Mouse (Mus musculus) hindbrain, embryonic 11.5 days (tissue): ENCODE results near the gene Ikzf3. TPM values are rescaled to one million over a fixed set of nuclear protein-coding genes. Genes with fewer than 3 reads are reported as not detected.
A peak's percentile ranks its signal among the peaks of the same experiment; 100 is the strongest.

Experiments used
- ATAC-seq: fragments of 200-750 bp; cut with Nextera tagmentation; 2 replicates; pipeline ENCODE4 v1.8.0; 2017; ENCODE audit warnings: mild to moderate bottlenecking, moderate TSS enrichment, moderate library complexity; ENCODE audit not compliant: low FRiP score
- DNase-seq: peaks from one replicate; pipeline ENCODE4 v3.0.0-alpha.2; 2015; ENCODE audit warnings: low spot score
- H3K27ac ChIP-seq: fragments of 300-500 bp; sonication (generic); 2 replicates; pipeline ENCODE4 v1.5.1; 2014; ENCODE audit warnings: mild to moderate bottlenecking, low read depth, low read length
- H3K27me3 ChIP-seq: fragments of 300-500 bp; sonication (generic); 2 replicates; pipeline ENCODE4 v1.6.1; 2014; ENCODE audit warnings: mild to moderate bottlenecking, low read length, moderate library complexity, mixed read lengths; ENCODE audit not compliant: control insufficient read depth, insufficient read depth
- H3K36me3 ChIP-seq: fragments of 300-500 bp; sonication (generic); 2 replicates; pipeline ENCODE4 v1.6.1; 2014; ENCODE audit warnings: mild to moderate bottlenecking, low read length, moderate library complexity, mixed read lengths; ENCODE audit not compliant: control insufficient read depth, insufficient read depth
- H3K4me1 ChIP-seq: fragments of 300-500 bp; sonication (generic); replicated peaks from 2 replicates; pipeline ENCODE4 v1.6.1; 2014; ENCODE audit warnings: low read length, mixed read lengths; ENCODE audit not compliant: control insufficient read depth, insufficient read depth
- H3K4me2 ChIP-seq: fragments of 300-500 bp; sonication (generic); replicated peaks from 2 replicates; pipeline ENCODE4 v1.6.1; 2014; ENCODE audit warnings: mild to moderate bottlenecking, low read depth, low read length
- H3K4me3 ChIP-seq: fragments of 300-500 bp; sonication (generic); 2 replicates; pipeline ENCODE4 v1.5.1; 2014; ENCODE audit warnings: low read depth, low read length
- H3K9ac ChIP-seq: fragments of 300-500 bp; sonication (generic); 2 replicates; pipeline ENCODE4 v1.6.1; 2014; ENCODE audit warnings: low read depth, low read length
- H3K9me3 ChIP-seq: fragments of 300-500 bp; sonication (generic); 2 replicates; pipeline ENCODE4 v1.6.1; 2016; ENCODE audit warnings: low read length; ENCODE audit not compliant: control insufficient read depth
- WGBS: fragments of 180-500 bp; shearing (Covaris S2); extraction: QIAGEN DNeasy Blood & Tissue Kit; methylation state at CpG from one replicate; pipeline ENCODE4 v1.1.7; 2014; 5-methylcytosine and 5-hydroxymethylcytosine counted together
- polyA plus RNA-seq: library from polyadenylated mRNA; unstranded; fragments of >200 nt; fragmentation: Nextera tagmentation; extraction: Ambion mirVana; gene quantifications from 2 replicates; pipeline ENCODE4 v1.2.1, GENCODE M21; 2014

Ikzf3 gene
- polyA plus RNA-seq, 1 experiment from 2014 or later: 0.60 TPM

DNA sequence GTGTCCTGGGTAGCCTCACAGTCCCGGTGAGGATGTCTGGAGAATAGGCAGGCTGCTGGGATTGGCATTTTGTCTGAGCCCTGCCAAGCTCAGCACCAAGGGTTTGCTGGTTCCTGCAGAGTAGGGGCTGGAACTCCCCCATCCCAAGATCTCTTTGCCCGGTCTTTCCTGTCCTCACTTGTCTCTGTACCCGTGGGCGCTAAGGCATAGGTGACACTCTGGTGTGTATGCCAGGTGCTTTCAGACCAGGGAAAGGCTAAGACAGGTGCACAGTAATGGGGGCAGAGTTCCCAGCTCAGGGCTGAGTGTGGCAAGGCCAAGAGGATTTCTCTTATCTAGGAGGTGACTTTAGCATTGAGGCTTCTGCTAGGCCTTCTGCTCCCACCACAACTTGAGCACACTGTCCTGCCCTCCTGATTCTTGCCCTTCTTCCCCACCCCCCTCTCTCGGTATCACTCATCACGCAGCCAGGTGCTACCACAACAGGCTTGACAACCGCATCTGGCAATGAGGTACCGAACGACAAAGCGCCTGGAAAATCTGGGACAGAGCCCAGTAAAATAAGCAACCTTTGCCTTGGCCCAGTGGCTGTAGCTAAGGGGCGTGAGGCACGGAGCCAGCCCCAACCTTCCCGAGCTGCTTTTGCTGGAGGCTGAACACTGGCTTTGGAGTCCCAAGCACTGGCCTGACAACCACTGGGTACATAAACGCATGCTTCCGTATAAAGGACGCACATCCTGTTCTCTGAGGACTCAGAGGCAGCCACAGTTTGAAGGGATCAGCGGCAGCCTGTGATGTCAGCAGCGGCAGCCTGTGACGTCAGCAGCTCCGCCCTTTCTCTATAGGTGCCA, 95.7 kb downstream of the Ikzf3 start:
- Histone ChIP-seq H3K9me3 (no peaks in the 10 kb centered on the region), H3K36me3 (no peaks in the 10 kb centered on the region), H3K9ac (no peak overlapping the region), H3K4me2 (no peak overlapping the region), H3K4me3 (no peak overlapping the region), H3K27me3 (peaks cover 20% of the 10 kb centered on the region), H3K27ac (no peak overlapping the region), H3K4me1 (peaks cover 4% of the 10 kb centered on the region; the same call in 1 of the 2 replicates)
- DNase-seq (no peak), ATAC-seq (no peak)
- WGBS: 89% methylated on average over 20 of the region's 20 CpGs

DNA sequence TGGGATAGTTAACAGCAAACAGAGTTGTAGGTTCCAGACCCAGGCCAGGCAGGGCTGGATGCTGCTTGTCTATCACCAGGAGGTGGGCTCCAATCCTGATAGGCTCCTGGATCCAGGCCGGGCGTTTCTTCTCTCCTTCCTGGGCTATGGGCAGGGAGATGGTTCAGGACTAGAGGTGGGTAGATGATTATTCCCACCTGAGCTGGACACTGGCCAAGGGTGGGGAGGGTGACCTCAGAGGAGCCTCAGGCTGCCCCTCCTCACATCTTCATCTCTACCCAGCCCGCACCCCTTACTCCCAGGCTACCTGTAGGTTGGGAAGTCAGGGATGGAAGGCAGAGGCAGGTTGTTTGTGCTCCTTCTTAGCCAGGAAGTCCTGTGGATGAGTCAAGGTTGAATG, 96.4 kb downstream of the Ikzf3 start:
- no peak for ATAC-seq
- DNase-seq: no peak
- 83% methylated on average over 3 of the region's 3 CpGs for WGBS
- Histone ChIP-seq H3K27ac (no peak overlapping the region), H3K4me3 (no peak overlapping the region), H3K27me3 (peaks cover 20% of the 10 kb centered on the region), H3K9me3 (no peaks in the 10 kb centered on the region), H3K36me3 (no peaks in the 10 kb centered on the region), H3K4me1 (peaks cover 4% of the 10 kb centered on the region; the same call in 1 of the 2 replicates), H3K9ac (no peak overlapping the region), H3K4me2 (no peak overlapping the region)

DNA sequence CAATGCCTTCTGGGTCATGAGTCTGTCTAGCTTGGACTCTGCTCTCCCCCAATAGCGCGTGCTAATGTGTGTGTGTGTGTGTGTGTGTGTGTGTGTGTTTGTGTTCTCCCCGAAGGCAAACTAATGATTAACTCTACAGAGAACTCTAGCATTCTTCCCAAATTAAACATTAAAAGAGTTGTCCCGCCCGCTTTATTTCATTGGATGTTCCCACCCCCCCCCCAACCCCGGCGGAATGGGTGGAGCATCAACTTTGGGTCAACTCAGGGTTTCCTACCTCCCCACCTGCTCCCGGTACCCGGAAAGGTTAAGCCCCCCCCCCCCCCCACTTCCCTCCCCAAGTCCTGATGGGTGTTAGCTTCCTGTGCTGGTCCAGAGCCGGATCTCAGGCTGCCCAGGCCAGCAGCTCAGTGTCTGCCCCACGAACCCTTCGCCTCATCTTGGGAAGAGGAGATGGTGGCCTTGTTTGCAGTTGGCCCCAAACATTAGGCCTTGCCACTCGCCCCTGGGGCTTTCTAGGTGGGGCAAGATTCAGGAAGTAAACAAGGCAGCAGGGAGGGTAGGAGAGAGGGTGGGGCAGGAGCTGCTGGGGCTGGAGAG, 97.5 kb downstream of the Ikzf3 start:
- Histone ChIP-seq H3K4me3 (no peak overlapping the region), H3K4me2 (no peak overlapping the region), H3K4me1 (peaks cover 4% of the 10 kb centered on the region; the same call in 1 of the 2 replicates), H3K27me3 (peaks cover 20% of the 10 kb centered on the region), H3K27ac (no peak overlapping the region), H3K36me3 (no peaks in the 10 kb centered on the region), H3K9ac (no peak overlapping the region), H3K9me3 (no peaks in the 10 kb centered on the region)
- 34% methylated on average over 12 of the region's 13 CpGs for WGBS
- DNase-seq (no peak), ATAC-seq (no peak)

DNA sequence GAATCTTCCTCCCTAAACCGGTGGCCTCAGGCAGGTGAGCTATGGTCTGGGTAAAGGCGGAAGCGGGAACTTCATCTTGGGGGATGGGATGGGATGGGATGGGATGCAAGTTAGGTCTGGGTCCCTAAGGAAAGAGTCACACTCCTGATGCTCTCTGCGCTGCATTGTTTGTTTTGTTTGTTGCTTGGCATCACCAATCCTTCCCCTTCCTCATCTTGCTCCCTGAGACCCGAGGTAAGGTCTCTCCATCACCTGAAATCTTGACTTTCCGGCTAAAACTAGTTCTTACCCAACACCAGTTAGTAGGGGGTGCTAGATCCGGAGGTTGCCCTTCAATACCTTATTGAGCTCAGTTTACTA, 98.4 kb downstream of the Ikzf3 start:
- ATAC-seq (no peak), DNase-seq (no peak)
- Histone ChIP-seq H3K27ac (no peak overlapping the region), H3K4me2 (no peak overlapping the region), H3K36me3 (no peaks in the 10 kb centered on the region), H3K9me3 (no peaks in the 10 kb centered on the region), H3K27me3 (peaks cover 20% of the 10 kb centered on the region), H3K9ac (0 out of 2 replicates have a peak overlapping the region, but pooled peaks have one; percentile 4), H3K4me1 (peaks cover 4% of the 10 kb centered on the region; the same call in 1 of the 2 replicates), H3K4me3 (peak overlapping the region; percentile 14; the same call in 1 of the 2 replicates)
- WGBS: 10% methylated on average over 7 of the region's 7 CpGs

DNA sequence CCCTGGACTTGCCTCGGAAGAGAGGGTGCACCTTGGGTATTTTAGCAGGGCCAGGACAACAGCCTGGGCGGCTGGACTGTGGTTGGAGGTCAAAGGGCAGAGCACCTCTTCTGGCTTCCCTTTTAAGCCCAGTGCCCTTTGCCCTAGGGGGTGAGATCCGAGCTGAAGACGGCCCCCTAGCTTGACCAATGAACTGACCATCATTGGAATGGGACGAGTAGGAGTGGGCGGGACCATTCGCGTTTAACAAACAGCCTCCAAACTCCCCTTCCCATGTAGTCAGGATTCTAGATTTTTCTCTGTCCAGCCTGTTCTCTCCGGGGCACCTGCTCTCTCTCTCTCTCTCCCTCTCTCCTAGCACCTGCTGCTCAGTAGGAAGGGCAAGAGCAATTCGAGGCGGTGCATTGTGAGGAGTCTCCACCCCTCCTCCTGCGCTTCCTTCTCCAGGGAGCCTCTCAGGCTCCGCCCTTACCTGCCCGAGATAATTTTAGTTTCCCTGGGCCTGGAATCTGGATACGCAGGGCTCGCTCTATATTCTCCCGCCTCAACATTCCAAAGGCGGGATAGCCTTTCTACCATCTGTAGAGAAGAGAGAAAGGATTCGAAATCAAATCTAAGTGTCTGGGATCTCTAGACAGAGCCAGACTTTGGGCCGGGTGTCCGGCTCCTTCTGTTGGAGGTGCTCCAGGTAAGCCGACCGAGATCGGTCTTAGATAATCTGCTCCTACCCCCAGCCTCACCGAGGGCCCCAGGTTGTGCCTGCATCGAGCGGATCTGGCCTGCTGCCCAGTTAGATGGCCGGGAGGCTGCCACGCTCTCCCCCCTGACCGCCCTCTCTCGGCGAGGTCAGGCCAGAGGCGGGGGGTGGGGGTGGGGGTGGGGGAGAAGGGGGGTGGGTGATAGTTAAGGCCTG, 99.0 kb downstream of the Ikzf3 start:
- Histone ChIP-seq H3K4me2 (no peak overlapping the region), H3K4me3 (peak overlapping the region; percentile 14; the same call in 1 of the 2 replicates), H3K9me3 (no peaks in the 10 kb centered on the region), H3K27ac (no peak overlapping the region), H3K4me1 (peaks cover 4% of the 10 kb centered on the region; the same call in 1 of the 2 replicates), H3K27me3 (peaks cover 20% of the 10 kb centered on the region), H3K9ac (no peak overlapping the region), H3K36me3 (no peaks in the 10 kb centered on the region)
- DNase-seq: peak; percentile 16
- 1% methylated on average over 33 of the region's 33 CpGs for WGBS
- no peak for ATAC-seq

DNA sequence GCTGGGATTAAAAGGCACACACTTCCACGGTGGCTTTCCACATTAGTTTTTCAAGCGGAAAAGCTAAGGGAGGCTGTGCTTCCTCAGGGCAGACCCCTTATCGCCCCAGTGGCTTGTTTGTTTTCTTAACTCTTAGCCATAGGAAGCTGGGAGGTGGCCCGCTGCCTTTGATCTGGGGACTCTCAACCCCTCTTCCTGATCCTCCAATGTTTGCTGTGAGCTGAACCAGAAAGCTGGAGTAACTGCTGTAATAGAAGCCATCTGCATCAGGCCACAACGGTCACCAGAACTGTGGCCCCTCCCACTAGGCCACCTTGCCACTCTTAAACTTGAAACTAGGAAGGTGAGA, 99.6 kb downstream of the Ikzf3 start, which contains the start of gene Grb7:
Gene Grb7, plus strand, starts transcription at position 182 of the 349 bp plus-strand sequence.
- WGBS: 13% methylated on average over 5 of the region's 5 CpGs
- Histone ChIP-seq H3K9ac (no peak within 1 kb of the TSS), H3K27ac (no peak within 1 kb of the TSS), H3K4me2 (no peak within 1 kb of the TSS), H3K4me3 (peak within 1 kb of the TSS; percentile 14; the same call in 1 of the 2 replicates), H3K36me3 (no peaks in the 10 kb centered on the region), H3K9me3 (no peaks in the 10 kb centered on the region), H3K4me1 (peaks cover 4% of the 10 kb centered on the region; the same call in 1 of the 2 replicates), H3K27me3 (peaks cover 20% of the 10 kb centered on the region)
- ATAC-seq: no peak
- no peak for DNase-seq

DNA sequence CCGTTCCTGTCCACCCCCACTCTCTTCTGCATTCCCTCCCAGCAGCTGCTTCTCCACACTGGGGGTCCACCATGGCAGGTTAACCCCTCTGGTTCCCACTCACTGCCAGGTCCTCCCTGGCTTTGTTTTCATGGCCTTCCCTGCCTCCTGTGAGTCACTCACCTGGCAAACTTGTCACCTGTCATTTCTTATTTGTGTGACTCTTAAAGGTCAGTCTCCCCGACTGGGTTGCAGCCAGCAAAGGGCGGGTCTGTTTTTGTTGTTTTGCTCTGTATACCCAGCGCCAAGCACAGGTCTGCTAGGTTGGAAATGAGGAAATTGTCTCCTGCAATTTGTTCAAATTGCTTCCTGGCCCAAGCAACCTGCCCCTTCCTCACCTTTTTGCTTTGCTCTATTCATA, 100.2 kb downstream of the Ikzf3 start:
- H3K9ac ChIP-seq: no peak overlapping the region
- no peak overlapping the region for H3K4me2 ChIP-seq
- H3K27me3 ChIP-seq: peaks cover 20% of the 10 kb centered on the region
- 59% methylated on average over 4 of the region's 4 CpGs for WGBS
- no peak for DNase-seq
- no peaks in the 10 kb centered on the region for H3K9me3 ChIP-seq
- H3K4me3 ChIP-seq: no peak overlapping the region
- no peaks in the 10 kb centered on the region for H3K36me3 ChIP-seq
- H3K4me1 ChIP-seq: peaks cover 4% of the 10 kb centered on the region; the same call in 1 of the 2 replicates
- ATAC-seq: no peak
- H3K27ac ChIP-seq: no peak overlapping the region

DNA sequence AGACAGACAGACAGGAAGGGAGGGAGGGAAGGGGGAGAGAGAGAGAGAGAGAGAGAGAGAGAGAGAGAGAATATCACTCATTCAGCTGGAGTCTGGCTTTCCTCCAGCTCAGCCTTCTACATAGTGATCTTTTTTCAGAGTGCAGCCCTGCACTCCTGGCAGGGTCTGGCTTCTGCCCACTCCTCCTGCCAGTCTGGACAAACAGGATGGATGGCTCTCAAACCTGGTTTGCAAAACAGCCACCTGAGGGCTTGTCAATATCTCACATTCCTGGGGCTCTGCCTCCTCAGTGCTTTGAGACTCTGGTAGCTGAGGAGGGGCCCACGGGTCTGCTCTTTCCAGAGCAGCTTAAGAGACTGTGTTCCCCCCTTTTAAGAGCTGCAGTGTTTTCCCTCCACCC, 100.6 kb downstream of the Ikzf3 start:
- ATAC-seq (no peak), DNase-seq (no peak)
- no peak overlapping the region for H3K27ac ChIP-seq
- H3K4me3 ChIP-seq: no peak overlapping the region
- no peak overlapping the region for H3K4me2 ChIP-seq
- WGBS: 36% methylated on average over 1 of the region's 1 CpGs
- peaks cover 4% of the 10 kb centered on the region; the same call in 1 of the 2 replicates for H3K4me1 ChIP-seq
- H3K27me3 ChIP-seq: peaks cover 20% of the 10 kb centered on the region
- no peak overlapping the region for H3K9ac ChIP-seq
- H3K36me3 ChIP-seq: no peaks in the 10 kb centered on the region
- no peaks in the 10 kb centered on the region for H3K9me3 ChIP-seq
